Mouse (Mus musculus): ENCODE results near the gene Elfn1.

GRCm38 (mm10) chr5:140008523-140008806, 100.7 kb downstream of the Elfn1 start:
- no peak for TF ChIP-seq EP300 (IDR thresholded peaks at IDR 0.05; ENCODE audit: low read length)
- no peak for TF ChIP-seq CHD2 (IDR thresholded peaks at IDR 0.05; ENCODE audit: low read length)
- TF ChIP-seq E2F4 (IDR thresholded peaks at IDR 0.05; ENCODE audit: insufficient replicate concordance, low read depth, low read length), result no peak
- TF ChIP-seq POLR2A (IDR thresholded peaks at IDR 0.05; ENCODE audit: low read depth, low read length), result no peak
- no peak for TF ChIP-seq UBTF (IDR thresholded peaks at IDR 0.05; ENCODE audit: low read depth, low read length)
- TF ChIP-seq TCF12 (IDR thresholded peaks at IDR 0.05; ENCODE audit: low read depth, low read length), result no peak
- no peak for TF ChIP-seq USF1 (IDR thresholded peaks at IDR 0.05; ENCODE audit: low read depth, low read length)
- no peak for TF ChIP-seq CTCF (conservative IDR thresholded peaks at IDR 0.05 in 1 of 2, IDR thresholded peaks at IDR 0.05 in 1 of 2; ENCODE audit: low read depth in 2 of 2, low read length in 2 of 2)
- no peak for TF ChIP-seq JUND (conservative IDR thresholded peaks at IDR 0.05; ENCODE audit: low read depth, low read length)
- no peak for TF ChIP-seq NRF1 (IDR thresholded peaks at IDR 0.05; ENCODE audit: low read depth, low read length)
- TF ChIP-seq RCOR1 (conservative IDR thresholded peaks at IDR 0.05; ENCODE audit: low read depth, low read length), result no peak
- TF ChIP-seq RAD21 (IDR thresholded peaks at IDR 0.05; ENCODE audit: low read depth, low read length), result no peak
